Mouse (Mus musculus): ENCODE results near the gene Ankrd54.
"Not testable (repeated sequence)": the region's sequence is repeated elsewhere in the genome, so short reads cannot be mapped to it uniquely, and the experiment has no call there.

Gene Ankrd54

GRCm38 (mm10) chr15:79050964-79051363 is 11.7 kb downstream of the Ankrd54 start:
- in situ Hi-C loops (cut with MboI; ENCODE audit: low pct_unique_long_range_greater_than_20kb in 1 of 2, low sequenced_read_pairs in 2 of 2, unreplicated experiment in 1 of 2): no loop called here

GRCm38 (mm10) chr15:79050160-79050845 is 12.4 kb downstream of the Ankrd54 start:
- in situ Hi-C loops (cut with MboI; ENCODE audit: low pct_unique_long_range_greater_than_20kb in 1 of 2, low sequenced_read_pairs in 2 of 2, unreplicated experiment in 1 of 2): no loop called here

DNA sequence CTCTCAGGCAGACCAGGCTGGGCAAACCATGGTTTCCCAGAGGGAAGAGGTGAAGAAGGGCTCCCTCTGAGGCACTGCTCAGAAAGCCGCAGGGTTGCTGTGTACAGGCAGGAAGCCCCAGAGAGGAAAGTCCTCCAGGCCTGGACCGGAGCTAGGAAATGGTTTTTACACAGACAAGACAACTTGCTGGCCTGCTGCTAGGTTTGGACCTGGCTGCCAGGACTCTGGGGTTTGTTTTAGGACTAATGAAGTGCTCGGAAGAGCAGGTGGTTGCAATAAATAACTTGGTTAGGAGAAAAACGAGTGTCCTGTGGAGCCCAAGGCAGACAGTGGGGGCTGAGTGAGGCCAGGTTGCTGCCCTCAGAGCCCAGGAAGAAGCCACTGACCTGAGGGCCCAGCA is 14.5 kb downstream of the Ankrd54 start:
- in situ Hi-C loops (cut with MboI; ENCODE audit: low pct_unique_long_range_greater_than_20kb in 1 of 2, low sequenced_read_pairs in 2 of 2, unreplicated experiment in 1 of 2): no loop called here

DNA sequence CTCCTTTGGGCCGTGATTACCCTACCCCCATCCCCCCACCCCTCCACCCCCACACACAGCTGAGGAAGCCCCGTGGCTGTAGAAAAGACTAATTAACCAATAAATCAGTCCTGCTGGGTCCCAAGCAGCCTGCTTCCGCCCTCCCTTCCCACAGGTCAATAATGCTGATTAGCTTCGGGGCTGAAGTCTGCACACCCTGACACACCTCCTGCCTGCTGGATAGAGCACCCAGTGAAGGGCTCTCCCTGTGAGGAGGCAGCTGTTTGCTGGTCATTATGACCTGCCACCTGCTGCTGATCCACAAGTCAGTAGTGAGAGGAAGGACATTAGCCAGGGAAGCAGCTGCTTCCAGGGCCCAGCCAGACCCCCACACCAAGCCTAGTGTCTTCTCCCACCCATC is 17.9 kb downstream of the Ankrd54 start:
- in situ Hi-C loops (cut with MboI; ENCODE audit: low pct_unique_long_range_greater_than_20kb in 1 of 2, low sequenced_read_pairs in 2 of 2, unreplicated experiment in 1 of 2): no loop called here

GRCm38 (mm10) chr15:79042721-79043491 is 19.8 kb downstream of the Ankrd54 start:
- in situ Hi-C loops (cut with MboI; ENCODE audit: low pct_unique_long_range_greater_than_20kb in 1 of 2, low sequenced_read_pairs in 2 of 2, unreplicated experiment in 1 of 2): no loop called here

DNA sequence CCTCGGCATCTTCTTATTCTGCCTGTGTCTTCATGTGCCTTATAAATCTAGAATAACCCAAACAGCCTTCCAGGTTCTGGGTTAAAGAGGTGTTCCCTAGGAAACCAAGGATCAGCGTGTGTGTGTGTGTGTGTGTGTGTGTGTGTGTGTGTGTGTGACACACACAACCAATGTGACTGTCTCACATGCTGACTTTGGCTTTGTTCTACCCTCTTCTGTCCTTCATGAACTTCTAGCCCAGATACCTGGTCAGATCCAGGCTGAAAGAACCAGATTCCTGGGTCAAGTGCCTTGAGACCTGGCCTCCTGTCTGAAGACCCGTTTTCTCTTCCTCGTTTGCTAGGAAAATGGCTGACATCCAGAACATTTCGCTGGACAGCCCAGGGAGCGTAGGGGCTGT is 21.1 kb downstream of the Ankrd54 start, which contains the start of gene Galr3:
TSS of gene Galr3 (plus strand) at position 301 of the 400 bp plus-strand sequence.
- in situ Hi-C loops (cut with MboI; ENCODE audit: low pct_unique_long_range_greater_than_20kb in 1 of 2, low sequenced_read_pairs in 2 of 2, unreplicated experiment in 1 of 2): no loop called here

DNA sequence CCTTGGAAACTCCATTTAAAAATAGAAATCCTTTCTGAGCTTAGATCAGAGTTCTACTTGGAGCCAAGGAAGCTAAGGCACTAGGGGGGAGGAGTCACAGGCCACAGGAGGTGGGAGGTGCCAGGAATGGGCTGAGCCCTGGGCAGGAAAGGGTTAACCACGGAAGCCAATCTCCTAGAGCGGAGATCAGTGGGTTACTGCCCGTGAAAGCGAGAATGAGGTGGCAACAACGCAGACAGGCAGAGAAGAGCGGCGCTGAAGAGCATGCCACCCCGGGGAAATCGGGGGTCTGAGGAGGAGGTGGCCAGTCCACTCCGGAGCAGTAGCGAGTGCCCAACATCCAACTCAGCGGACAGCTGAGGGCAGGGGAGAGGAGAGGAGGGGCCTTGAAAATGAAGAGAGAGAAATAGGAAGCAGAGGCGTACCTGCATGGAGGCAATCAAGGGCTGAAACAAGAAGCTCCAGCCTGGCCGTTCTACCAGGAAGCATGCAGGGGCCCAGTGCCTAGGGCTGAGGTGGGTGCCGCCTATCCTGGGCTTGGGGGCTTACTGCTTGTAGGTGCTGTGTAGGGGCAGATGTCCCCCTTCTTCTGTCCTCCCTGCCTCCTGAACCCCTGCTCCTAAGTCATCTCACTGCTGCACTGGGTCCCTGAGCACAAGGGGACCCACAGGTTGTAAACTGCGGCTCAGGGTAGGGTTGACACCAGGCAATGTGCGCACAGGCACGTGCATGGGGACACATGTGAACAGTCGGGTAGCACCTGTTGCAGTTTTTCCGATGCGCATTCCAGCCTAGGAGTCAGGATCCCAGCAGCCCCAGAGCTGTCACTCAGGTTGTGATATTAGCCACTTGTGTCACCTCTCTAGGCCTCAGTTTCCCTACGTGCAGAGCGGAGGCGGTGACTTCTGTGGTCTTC is 21.9 kb downstream of the Ankrd54 start:
- in situ Hi-C loops (cut with MboI; ENCODE audit: low pct_unique_long_range_greater_than_20kb in 1 of 2, low sequenced_read_pairs in 2 of 2, unreplicated experiment in 1 of 2): no loop called here

- in situ Hi-C loops (cut with MboI; ENCODE audit: low pct_unique_long_range_greater_than_20kb in 1 of 2, low sequenced_read_pairs in 2 of 2, unreplicated experiment in 1 of 2): no loop called here
Measured at GRCm38 (mm10) chr15:79038853-79039252, 23.8 kb downstream of the Ankrd54 start.

- in situ Hi-C loops (cut with MboI; ENCODE audit: low pct_unique_long_range_greater_than_20kb in 1 of 2, low sequenced_read_pairs in 2 of 2, unreplicated experiment in 1 of 2): no loop called here
Measured at GRCm38 (mm10) chr15:79038331-79038730, 24.4 kb downstream of the Ankrd54 start.

- in situ Hi-C loops (cut with MboI; ENCODE audit: low pct_unique_long_range_greater_than_20kb in 1 of 2, low sequenced_read_pairs in 2 of 2, unreplicated experiment in 1 of 2): no loop called here
Measured at GRCm38 (mm10) chr15:79037913-79038328, 24.8 kb downstream of the Ankrd54 start.

- in situ Hi-C loops (cut with MboI; ENCODE audit: low pct_unique_long_range_greater_than_20kb in 1 of 2, low sequenced_read_pairs in 2 of 2, unreplicated experiment in 1 of 2): not testable (repeated sequence)
Measured at GRCm38 (mm10) chr15:79031908-79032307, 30.8 kb downstream of the Ankrd54 start.

DNA sequence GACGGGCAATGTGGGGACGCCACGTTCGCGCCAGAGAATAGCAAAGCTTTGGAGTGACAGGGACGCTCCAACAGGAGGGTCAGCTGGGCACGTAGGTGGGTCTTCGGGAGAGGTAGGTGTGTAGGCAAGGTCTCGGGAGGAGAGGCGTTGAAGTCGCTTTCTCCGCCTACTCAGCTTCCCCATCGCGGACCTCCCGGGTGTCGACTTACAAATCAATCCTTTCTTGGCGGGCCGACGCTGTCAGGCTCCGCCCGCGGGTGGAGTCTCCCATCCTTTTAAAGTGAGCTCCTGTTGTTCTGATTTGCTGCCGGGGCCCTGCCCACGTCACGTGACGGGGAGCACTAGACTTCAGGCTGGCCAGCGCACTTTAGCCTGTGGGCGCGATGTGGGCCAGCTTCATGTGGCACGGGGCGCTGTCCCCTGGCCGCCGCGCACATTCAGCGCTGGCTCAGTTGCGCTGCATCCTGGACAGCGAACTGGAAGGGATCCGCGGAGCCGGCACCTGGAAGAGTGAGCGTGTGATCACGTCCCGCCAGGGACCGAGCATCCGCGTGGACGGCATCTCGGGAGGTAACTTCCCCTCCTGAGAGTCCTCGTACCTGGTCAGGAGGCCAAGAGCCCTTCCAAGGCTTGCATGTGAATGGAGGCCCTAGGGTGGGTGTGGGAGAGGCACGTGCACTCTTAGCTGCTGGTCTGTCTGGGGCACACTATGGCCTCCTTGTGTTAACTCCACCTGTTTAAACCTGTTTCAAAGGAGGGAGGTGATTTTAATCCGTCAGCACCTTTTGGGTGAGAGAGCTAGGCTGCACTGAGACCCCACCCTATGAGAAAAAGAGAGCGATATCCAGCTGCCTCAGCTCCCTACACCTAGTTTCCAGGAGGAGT is 31.9 kb downstream of the Ankrd54 start:
- in situ Hi-C loops (cut with MboI; ENCODE audit: low pct_unique_long_range_greater_than_20kb in 1 of 2, low sequenced_read_pairs in 2 of 2, unreplicated experiment in 1 of 2): no loop called here

- in situ Hi-C loops (cut with MboI; ENCODE audit: low pct_unique_long_range_greater_than_20kb in 1 of 2, low sequenced_read_pairs in 2 of 2, unreplicated experiment in 1 of 2): no loop called here
Measured at GRCm38 (mm10) chr15:79029519-79030241, 33.0 kb downstream of the Ankrd54 start.

DNA sequence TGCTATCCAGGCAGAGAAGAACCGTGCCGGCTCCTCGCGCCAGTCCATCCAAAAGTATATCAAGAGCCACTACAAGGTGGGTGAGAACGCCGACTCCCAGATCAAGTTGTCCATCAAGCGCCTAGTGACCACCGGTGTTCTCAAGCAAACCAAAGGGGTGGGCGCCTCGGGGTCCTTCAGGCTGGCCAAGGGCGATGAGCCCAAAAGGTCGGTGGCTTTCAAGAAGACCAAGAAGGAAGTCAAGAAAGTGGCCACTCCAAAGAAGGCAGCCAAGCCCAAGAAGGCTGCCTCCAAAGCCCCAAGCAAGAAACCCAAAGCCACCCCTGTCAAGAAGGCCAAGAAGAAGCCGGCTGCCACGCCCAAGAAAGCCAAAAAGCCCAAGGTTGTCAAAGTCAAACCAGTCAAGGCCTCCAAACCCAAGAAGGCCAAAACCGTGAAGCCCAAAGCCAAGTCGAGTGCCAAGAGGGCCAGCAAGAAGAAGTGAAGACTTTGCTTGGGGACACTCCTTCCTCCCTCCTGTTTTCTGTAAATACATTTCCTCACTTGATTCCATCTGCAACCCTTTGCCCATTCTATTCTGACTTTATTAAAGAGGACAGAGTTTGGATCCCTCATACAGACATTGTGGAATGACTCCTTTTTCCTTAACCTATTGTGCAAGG is 33.7 kb downstream of the Ankrd54 start:
- in situ Hi-C loops (cut with MboI; ENCODE audit: low pct_unique_long_range_greater_than_20kb in 1 of 2, low sequenced_read_pairs in 2 of 2, unreplicated experiment in 1 of 2): no loop called here

DNA sequence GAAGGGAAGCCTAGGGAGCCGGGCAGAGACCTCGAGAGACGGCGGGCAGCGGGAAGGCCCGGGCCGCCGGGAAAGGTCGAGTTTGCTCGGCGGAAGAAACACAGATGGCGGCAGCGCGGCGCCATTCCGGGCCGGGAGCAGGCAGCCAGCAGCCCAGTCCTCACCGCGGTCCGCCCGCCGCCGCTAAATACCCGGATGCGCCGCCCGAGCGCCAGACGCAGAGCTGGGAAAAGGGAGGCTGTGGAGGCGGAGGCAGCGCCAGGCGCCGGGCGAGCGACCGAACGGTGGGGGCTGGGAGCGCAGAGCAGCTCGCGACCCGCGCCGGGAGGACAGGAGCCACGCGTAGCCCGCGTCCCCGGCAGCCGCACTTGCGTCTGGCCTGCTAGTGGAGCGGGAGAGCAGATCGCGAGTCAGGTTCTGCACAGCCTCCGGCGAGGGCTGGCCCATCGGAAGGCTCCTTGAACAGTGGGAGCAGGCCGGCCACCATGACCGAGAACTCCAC is 34.4 kb downstream of the Ankrd54 start, which contains the start of gene H1f0:
TSS of gene H1f0 (plus strand) at position 214 of the 502 bp plus-strand sequence.
- in situ Hi-C loops (cut with MboI; ENCODE audit: low pct_unique_long_range_greater_than_20kb in 1 of 2, low sequenced_read_pairs in 2 of 2, unreplicated experiment in 1 of 2): no loop called here

GRCm38 (mm10) chr15:79027291-79028205 is 35.1 kb downstream of the Ankrd54 start:
- in situ Hi-C loops (cut with MboI; ENCODE audit: low pct_unique_long_range_greater_than_20kb in 1 of 2, low sequenced_read_pairs in 2 of 2, unreplicated experiment in 1 of 2): no loop called here

Measured in mouse embryonic stem cell (cell line).